Mouse (Mus musculus) small intestine, adult 2 months (tissue): ENCODE results near the gene Rdh5.

Experiments used
- CTCF ChIP-seq: fragments of 200-500 bp; IDR thresholded peaks from 2 replicates; pipeline ENCODE4 v1.5.1; 2012; ENCODE audit warnings: low read depth, mild to moderate bottlenecking, control low read depth, inconsistent platforms, low read length, moderate library complexity, mixed read lengths; ENCODE audit not compliant: insufficient replicate concordance, insufficient read length; ENCODE audit errors: extremely low read depth
- POLR2A ChIP-seq: fragments of 200-500 bp; IDR thresholded peaks from 2 replicates; pipeline ENCODE4 v1.6.1; 2012; ENCODE audit warnings: low read depth, mild to moderate bottlenecking, control low read depth, inconsistent platforms, low read length, moderate library complexity

- TF ChIP-seq CTCF (no peak), POLR2A (no peak)
Measured at GRCm38 (mm10) chr10:128928356-128928755, 5.7 kb upstream of the Rdh5 start.
